Mouse (Mus musculus): ENCODE data around the gene Dazl.

- TF ChIP-seq CTCF (IDR thresholded peaks at IDR 0.05; ENCODE audit: control insufficient read depth, insufficient read depth, low read length) (no peak), POLR2A (IDR thresholded peaks at IDR 0.05; ENCODE audit: borderline replicate concordance, control insufficient read depth, low read depth, low read length) (no peak)
These were observed 59.5 kb downstream of the Dazl start for GRCm38 (mm10) chr17:50233956-50234355.
